Comparison of ENCODE assay signal across 10 mouse cellular contexts in genomic region chr2:72981441-72982109, GRCm38 (mm10). TPM values are rescaled to one million over a fixed set of nuclear protein-coding genes. Genes with fewer than 3 reads are reported as not detected.
DNase-seq lines count a peak whose midpoint lies in the region; ATAC-seq and TF ChIP-seq lines count a peak whose summit lies in the region.
"Had no signal": no experiment of that assay in that cellular context is flagged by ENCODE, and none has a peak within 500 bp of the region (broad histone marks: within the 10 kb centered on the region; RNA-seq: fewer than 3 reads in every experiment).

No protein-coding gene starts in this region.

- DNase-seq in heart, postnatal 14 days = no peak
- DNase-seq in hindbrain, embryonic 10.5 days (ENCODE audit: low spot score) = no peak
- DNase-seq in midbrain, embryonic 10.5 days (ENCODE audit: low spot score) = no peak
- no peak for DNase-seq in right cerebral cortex, postnatal 36 days (ENCODE audit: low spot score in 2 of 2)
- DNase-seq in right cerebral cortex, postnatal 4 days = no peak
- DNase-seq in kidney, adult 11 months = no peak

- WGBS in heart, embryonic 11.5 days (ENCODE audit: insufficient replicate concordance) = 81% methylated on average over 9 of the region's 9 CpGs
- 82% methylated on average over 9 of the region's 9 CpGs for WGBS in hindbrain, embryonic 10.5 days
- 81% methylated on average over 9 of the region's 9 CpGs for WGBS in midbrain, embryonic 10.5 days

- H3K4me3 ChIP-seq in heart, embryonic 11.5 days (ENCODE audit: low read depth, low read length) = peak overlapping the region; percentile 98
- no peak overlapping the region for H3K4me3 ChIP-seq in ES-Bruce4 (ENCODE audit: low read depth, low read length)
- peak overlapping the region; percentile 97 for H3K4me3 ChIP-seq in hindbrain, embryonic 10.5 days
- H3K4me3 ChIP-seq in midbrain, embryonic 10.5 days = peak overlapping the region; percentile 87

- no peak for ATAC-seq in heart, embryonic 11.5 days (replicated peaks; ENCODE audit: insufficient number of reproducible peaks, low FRiP score, low TSS enrichment)

- no peak for TF ChIP-seq POLR2A in ES-Bruce4 (IDR thresholded peaks at IDR 0.05; ENCODE audit: insufficient read depth, low read length)

- H3K27ac ChIP-seq in heart, embryonic 11.5 days (ENCODE audit: low read depth, low read length) = no peak overlapping the region
- H3K27ac ChIP-seq in ES-Bruce4 (ENCODE audit: insufficient read depth, low read length) = peak overlapping the region; percentile 84
- H3K27ac ChIP-seq in hindbrain, embryonic 10.5 days = peak overlapping the region; percentile 100; the same call in 1 of the 2 replicates
- peak overlapping the region; percentile 100; the same call in 1 of the 2 replicates for H3K27ac ChIP-seq in midbrain, embryonic 10.5 days (replicated peaks)

- H3K36me3 ChIP-seq in heart, embryonic 11.5 days (ENCODE audit: control insufficient read depth, insufficient read depth, low read length) = no peaks in the 10 kb centered on the region
- H3K36me3 ChIP-seq in ES-Bruce4 (ENCODE audit: control insufficient read depth, insufficient read depth, low read length, poor library complexity, severe bottlenecking) = peaks cover 7% of the 10 kb centered on the region
- H3K36me3 ChIP-seq in hindbrain, embryonic 10.5 days = no peaks in the 10 kb centered on the region
- no peaks in the 10 kb centered on the region for H3K36me3 ChIP-seq in midbrain, embryonic 10.5 days

- no peak for TF ChIP-seq CTCF in ES-Bruce4 (IDR thresholded peaks at IDR 0.05; ENCODE audit: low read depth, low read length)

- peaks cover 3% of the 10 kb centered on the region; the same call in 1 of the 2 replicates for H3K4me1 ChIP-seq in heart, embryonic 11.5 days (ENCODE audit: control insufficient read depth, insufficient read depth, low read length)
- H3K4me1 ChIP-seq in ES-Bruce4 (ENCODE audit: control insufficient read depth, insufficient read depth, low read length) = peaks cover 11% of the 10 kb centered on the region
- H3K4me1 ChIP-seq in hindbrain, embryonic 10.5 days (replicated peaks) = peaks cover 33% of the 10 kb centered on the region
- peaks cover 27% of the 10 kb centered on the region for H3K4me1 ChIP-seq in midbrain, embryonic 10.5 days

- intact Hi-C loops in heart, postnatal 14 days (cut with DNase I) = loop anchor here (2.0 to 5.0 kb wide), 3 partner anchors 15 to 464 kb away; no protein-coding TSS in a partner anchor

- TF ChIP-seq EP300 in ES-Bruce4 (IDR thresholded peaks at IDR 0.05; ENCODE audit: insufficient read depth, low read depth, low read length) = no peak

- H3K27me3 ChIP-seq in heart, embryonic 11.5 days (ENCODE audit: control insufficient read depth, insufficient read depth, low read length) = no peaks in the 10 kb centered on the region
- H3K27me3 ChIP-seq in ES-Bruce4 (ENCODE audit: control insufficient read depth, insufficient read depth, low read length, poor library complexity, severe bottlenecking) = no peaks in the 10 kb centered on the region
- no peaks in the 10 kb centered on the region for H3K27me3 ChIP-seq in hindbrain, embryonic 10.5 days (ENCODE audit: insufficient read depth, poor library complexity, severe bottlenecking)
- H3K27me3 ChIP-seq in midbrain, embryonic 10.5 days (ENCODE audit: low read depth, poor library complexity, severe bottlenecking) = no peaks in the 10 kb centered on the region
- H3K27me3 ChIP-seq: Patski had no signal

- H3K9ac ChIP-seq in heart, embryonic 11.5 days (ENCODE audit: low read depth, low read length) = no peak overlapping the region
- peak overlapping the region; percentile 100 for H3K9ac ChIP-seq in ES-Bruce4 (ENCODE audit: low read depth, poor library complexity, severe bottlenecking)

- H3K9me3 ChIP-seq in heart, embryonic 11.5 days (replicated peaks; ENCODE audit: control insufficient read depth, low read length) = no peaks in the 10 kb centered on the region
- H3K9me3 ChIP-seq in ES-Bruce4 (replicated peaks; ENCODE audit: control insufficient read depth, insufficient read depth, low read length, poor library complexity, severe bottlenecking) = no peaks in the 10 kb centered on the region
- H3K9me3 ChIP-seq in hindbrain, embryonic 10.5 days = no peaks in the 10 kb centered on the region
- no peaks in the 10 kb centered on the region for H3K9me3 ChIP-seq in midbrain, embryonic 10.5 days (replicated peaks)

- peak overlapping the region; percentile 80 for H3K4me2 ChIP-seq in heart, embryonic 11.5 days

RNA-seq across cellular contexts. Expression of gene Sp3, which starts 1.3 kb away (rescaled TPM):
- 37.0 and 40.2 TPM in 2 replicates for polyA plus RNA-seq in heart, embryonic 11.5 days (2014; fragmentation: Nextera tagmentation; extraction: Ambion mirVana)
- total RNA-seq in heart, postnatal 14 days (2021) = 10 to 100 TPM; 43.8 TPM
- polyA plus RNA-seq in ES-Bruce4 (2011; ENCODE audit: insufficient read depth, insufficient read length, low read depth, missing spikeins) = 98.0 and 102 TPM in 2 replicates
- polyA plus RNA-seq in hindbrain, embryonic 10.5 days (2016; fragmentation: Nextera tagmentation; extraction: Ambion mirVana) = 46.6 and 51.1 TPM in 2 replicates
- 43.2 and 50.7 TPM in 2 replicates for polyA plus RNA-seq in midbrain, embryonic 10.5 days (2016; fragmentation: Nextera tagmentation; extraction: Ambion mirVana)

RNA-seq across cellular contexts. Expression of gene Gm11084, which starts 4.9 kb away (rescaled TPM):
- not detected in 2 replicates for polyA plus RNA-seq in heart, embryonic 11.5 days (2014; fragmentation: Nextera tagmentation; extraction: Ambion mirVana)
- not detected for total RNA-seq in heart, postnatal 14 days (2021)
- polyA plus RNA-seq in ES-Bruce4 (2011; ENCODE audit: insufficient read depth, insufficient read length, low read depth, missing spikeins) = not detected in 2 replicates
- not detected in 2 replicates for polyA plus RNA-seq in hindbrain, embryonic 10.5 days (2016; fragmentation: Nextera tagmentation; extraction: Ambion mirVana)
- not detected in 2 replicates for polyA plus RNA-seq in midbrain, embryonic 10.5 days (2016; fragmentation: Nextera tagmentation; extraction: Ambion mirVana)
- total RNA-seq: monocyte, adult 5-6 weeks had no signal
- polyA plus RNA-seq: Patski had no signal
